Mouse (Mus musculus) c-Kit-positive CD71-positive TER-119-positive erythroid progenitor cells, embryonic 14.5 days (primary cell): Measurements from ENCODE around the gene Zfp609.
A peak's percentile ranks its signal among the peaks of the same experiment; 100 is the strongest.
"Not testable (repeated sequence)": the region's sequence is repeated elsewhere in the genome, so short reads cannot be mapped to it uniquely, and the experiment has no call there.

Experiments used
- DNase-seq: peaks from one replicate; pipeline ENCODE4 v3.0.0-alpha.2; 2013; ENCODE audit warnings: low spot score

Gene Zfp609

DNA sequence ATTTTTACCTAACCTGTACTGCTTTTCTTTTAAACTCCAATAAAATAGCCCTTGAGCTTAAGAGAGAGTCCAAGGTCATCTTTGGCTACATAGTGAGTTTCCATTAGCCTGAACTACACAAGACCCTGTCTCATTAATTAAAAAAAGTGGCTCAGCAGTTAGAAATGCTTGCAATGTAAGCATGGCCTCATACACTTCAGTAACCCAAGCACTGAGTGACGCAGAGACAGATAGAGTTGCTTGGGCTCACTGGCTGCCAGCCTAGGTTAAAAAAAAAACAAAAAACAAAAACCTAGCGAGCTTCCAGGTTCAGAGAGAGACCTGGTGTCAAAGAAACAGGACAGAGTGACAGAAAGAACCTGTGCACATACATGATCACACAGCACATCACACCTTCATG, 14.5 kb downstream of the Zfp609 start:
- DNase-seq = no peak

DNA sequence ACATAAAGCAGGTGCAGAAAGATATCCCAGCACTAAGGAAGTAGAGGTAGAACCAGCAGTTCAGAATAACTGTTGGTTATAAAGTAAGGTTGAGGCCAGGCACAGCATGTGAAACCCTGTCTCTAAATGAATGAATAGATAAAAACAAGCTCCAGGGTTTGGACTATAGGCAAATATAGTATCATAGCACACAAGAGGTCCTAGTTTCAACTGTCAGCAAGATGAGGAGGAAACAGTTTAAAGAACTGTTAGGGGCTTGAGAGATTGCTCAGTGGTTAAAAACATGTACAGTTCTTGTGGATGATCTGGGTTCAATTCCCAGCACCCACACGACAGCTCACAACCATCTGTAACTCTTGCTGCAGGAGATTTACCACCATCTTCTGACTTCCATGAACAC, 15.6 kb downstream of the Zfp609 start:
- DNase-seq = no peak

DNA sequence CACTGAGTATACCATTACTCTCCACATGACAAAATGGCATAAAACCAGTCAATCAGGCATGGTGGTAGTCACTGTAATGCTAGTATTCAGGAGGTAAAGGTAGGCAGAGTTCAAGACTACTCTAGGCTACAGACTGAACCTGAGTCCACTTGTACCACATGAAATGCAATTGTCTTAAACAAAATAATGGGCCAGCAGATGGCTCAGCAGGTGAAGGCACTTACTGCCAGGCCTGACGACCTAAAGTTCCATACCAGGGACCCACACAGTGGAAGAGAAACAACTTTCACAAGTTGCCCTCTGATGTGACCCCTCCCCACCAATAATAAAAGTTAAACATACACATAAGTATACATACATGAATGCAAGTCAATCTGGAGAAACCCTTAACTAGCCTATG, 19.5 kb downstream of the Zfp609 start:
- no peak for DNase-seq

DNA sequence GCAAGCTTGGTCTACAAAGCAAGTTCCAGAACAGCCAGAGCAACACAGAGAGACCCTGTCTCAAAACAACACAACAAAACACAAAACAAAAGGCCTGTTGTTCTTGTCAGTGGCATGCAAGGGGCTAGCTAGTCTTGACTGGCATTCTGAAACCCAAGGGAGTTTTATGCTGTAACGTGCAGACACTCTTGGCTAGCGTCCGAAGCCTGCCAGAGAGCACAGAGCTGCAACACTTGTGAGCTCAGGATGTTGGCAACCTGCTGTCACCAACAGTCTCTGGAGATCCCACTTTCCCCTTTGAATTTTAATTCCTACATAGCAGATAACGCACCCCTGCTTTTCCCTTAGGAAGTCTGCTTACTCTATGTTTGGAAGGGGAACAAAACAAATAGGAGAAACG, 20.1 kb downstream of the Zfp609 start:
- no peak for DNase-seq

DNA sequence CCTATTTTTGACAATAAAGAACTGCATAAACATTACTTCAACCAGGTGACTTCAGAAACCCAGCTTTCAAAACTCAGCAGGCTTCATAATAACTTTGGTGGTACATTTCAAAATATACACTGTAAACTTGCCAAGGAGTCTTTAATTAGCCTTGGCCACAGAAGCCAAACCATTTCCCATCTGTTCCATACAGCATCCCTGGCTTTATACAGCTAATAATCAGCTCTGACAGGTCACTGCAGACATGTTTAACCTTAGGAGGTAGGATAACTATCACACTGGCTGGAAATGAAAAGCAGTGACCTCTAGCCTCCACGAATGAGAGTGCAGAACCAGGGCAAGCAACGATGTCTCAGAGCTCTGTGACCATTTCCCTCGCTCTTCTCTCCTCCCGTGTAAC, 27.6 kb downstream of the Zfp609 start:
- DNase-seq = no peak

DNA sequence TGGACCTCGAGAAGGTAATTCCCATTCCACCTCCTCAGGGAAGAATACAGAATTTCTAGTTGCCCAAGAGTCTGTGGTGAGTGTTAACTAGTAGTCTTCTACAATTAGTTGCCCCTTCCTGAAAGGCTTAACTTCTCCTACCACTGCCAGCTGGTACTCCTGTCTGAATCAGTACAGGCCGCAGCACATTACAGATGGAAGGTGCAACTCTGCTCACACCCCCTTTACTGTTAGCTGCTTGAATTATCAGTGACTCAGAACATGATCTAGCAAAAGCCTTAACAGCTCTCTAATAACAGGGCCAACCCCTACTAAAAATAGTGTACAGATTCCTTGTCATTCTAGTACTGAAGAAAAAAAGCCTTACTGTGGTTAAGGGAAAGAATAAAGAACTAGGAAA, 31.7 kb downstream of the Zfp609 start:
- DNase-seq = no peak

DNA sequence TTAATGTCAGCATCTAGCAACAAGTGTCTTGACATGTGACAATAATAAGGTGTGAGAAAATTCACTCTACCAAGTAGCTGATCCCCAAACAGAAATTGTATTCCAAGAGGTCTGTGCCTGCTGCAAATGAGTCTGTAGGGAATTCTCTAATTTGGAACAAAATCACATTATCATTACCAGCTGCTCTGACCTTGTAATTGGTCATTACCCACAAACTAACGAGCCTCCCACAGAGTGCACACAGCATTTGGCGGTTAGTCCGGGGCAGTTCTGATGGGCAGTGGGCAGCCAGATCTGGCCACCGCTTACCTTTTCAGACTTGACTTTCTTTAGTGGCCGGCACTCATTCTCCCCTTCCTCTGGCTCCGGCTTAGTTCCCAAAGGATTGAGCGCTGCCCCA, 33.1 kb downstream of the Zfp609 start:
- DNase-seq = no peak

DNA sequence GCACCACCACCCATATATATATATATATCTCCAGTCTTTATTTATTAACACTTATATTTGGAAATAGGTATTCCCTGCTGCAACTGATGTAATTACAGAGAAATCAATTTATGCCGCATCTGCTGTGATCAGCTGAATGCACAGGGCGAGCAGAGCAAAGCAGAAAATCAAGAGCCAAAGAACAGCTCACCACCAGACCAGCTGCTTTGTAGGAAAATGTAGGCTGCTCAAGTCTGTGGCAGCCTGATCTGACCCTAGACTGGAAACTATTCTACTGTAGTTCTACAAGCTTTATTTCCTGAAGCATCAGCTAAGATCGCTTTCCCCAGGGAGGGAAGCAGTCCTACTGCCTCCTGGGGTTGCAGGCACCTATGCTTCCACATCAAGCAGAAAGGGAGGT, 33.9 kb downstream of the Zfp609 start:
- DNase-seq = no peak

DNA sequence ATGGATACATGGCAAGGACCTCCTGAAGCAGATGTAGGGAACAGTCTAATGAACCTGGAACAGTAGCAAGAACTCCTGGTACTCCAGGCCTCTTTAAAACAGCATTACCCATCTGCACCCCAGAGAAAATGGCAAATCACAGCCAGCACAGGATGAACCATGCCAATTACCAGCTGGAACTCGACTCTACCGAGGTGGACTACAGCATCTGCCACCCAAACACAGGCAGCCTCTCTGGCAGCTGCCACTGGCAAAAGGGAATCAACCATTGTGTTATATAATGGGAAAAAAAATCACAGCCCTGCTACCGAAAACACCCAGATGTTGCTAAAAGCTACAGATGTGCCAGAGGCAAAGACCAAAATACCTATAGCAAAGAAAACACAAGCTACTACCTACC, 34.3 kb downstream of the Zfp609 start:
- DNase-seq = no peak

DNA sequence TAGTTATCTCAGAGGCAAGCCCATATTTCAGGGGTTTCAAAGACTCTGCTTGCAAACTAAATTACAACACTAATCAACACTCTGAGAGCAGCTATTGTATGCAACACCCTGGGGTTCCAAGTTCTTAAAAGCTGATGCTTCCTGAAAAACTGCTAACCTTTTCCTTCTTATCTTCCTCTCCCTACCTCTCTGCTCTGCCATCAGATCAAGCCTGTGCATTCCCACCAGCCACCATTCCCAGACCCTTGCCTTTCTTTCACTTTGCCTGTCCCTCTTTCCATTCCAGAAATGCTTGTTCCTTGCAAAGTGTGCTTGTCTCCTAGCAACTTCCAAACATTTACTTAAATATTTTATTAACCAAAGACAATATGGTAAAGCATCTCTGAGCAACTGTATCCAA, 35.5 kb downstream of the Zfp609 start:
- DNase-seq = no peak

DNA sequence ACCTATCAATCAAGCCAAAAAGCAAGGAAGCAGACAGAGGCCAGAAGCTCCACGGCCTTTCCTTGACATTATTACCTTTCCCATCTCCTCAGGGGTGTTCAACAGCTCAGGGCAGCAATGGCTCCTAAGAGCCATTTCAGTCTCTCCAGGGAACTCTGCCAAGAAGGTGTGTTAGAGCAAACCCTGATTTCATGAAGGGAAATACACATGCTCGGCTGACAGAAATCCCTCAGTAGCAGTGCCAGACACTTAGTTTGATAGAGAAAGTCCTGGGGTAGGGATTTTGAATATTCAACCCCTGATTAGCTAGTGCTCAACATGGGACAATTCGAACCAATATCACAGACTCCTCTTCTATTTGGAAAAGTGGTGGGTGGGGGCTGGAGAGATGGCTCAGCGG, 36.3 kb downstream of the Zfp609 start:
- DNase-seq = no peak

DNA sequence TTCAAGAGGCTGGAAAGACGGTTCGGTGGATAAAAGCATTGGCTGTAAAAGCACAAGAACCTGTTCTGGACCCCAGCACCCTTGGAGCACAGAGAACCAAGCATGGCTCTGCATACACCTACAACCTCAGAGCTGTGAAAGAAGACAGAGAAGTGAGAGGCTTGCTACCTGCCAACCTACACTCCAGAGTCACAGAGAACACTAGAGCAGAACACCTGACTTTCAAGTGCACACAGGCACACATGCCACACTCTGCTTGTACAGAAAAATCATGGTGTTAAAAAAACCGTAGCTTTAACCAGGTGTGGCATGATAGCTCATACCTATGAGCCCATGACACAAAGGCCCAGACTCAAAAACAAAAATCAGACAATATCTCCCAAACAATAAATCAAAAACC, 37.6 kb downstream of the Zfp609 start:
- no peak for DNase-seq

DNA sequence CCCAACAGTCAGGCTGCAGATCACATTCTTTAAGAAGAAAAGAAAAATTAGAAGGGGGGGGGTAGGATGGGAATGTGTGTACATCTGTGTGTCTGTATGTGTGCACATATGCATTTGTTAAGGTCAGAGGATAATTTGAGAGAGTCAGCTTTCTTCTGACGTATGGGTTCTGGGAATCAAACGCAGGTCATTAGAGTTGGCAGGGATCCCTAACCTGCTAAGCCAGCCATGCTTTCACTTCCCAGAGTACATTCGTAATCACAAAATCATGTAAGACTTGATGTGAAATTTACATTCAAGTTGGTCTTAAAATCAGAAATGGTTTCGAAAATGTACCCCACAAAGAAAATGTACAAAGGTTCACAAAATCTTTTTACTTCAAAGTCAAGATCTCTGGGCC, 38.8 kb downstream of the Zfp609 start:
- no peak for DNase-seq

DNA sequence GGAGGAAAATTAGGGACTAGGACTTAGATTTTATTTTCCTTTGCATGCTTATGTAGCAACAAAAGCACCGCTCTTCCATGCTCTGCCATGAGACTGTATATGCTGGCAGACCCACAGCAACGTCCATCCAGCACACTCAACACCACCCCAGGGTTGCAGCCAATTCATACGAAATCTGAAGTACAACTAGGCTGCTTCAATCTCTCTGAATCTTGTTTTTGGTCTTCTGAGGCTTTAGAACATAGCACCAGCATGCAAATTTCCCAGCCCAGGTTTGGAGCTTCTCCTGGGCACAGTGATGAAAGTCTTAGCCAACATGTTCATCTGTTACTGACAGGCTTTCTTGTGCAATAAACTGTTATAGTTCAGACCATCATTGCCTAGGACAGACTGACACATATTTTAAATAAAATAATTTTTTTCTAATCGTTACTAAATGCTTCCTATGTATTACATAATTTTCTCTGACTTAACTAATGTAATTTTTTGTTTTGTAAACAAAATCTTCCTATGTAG, 39.5 kb downstream of the Zfp609 start:
- DNase-seq = no peak

DNA sequence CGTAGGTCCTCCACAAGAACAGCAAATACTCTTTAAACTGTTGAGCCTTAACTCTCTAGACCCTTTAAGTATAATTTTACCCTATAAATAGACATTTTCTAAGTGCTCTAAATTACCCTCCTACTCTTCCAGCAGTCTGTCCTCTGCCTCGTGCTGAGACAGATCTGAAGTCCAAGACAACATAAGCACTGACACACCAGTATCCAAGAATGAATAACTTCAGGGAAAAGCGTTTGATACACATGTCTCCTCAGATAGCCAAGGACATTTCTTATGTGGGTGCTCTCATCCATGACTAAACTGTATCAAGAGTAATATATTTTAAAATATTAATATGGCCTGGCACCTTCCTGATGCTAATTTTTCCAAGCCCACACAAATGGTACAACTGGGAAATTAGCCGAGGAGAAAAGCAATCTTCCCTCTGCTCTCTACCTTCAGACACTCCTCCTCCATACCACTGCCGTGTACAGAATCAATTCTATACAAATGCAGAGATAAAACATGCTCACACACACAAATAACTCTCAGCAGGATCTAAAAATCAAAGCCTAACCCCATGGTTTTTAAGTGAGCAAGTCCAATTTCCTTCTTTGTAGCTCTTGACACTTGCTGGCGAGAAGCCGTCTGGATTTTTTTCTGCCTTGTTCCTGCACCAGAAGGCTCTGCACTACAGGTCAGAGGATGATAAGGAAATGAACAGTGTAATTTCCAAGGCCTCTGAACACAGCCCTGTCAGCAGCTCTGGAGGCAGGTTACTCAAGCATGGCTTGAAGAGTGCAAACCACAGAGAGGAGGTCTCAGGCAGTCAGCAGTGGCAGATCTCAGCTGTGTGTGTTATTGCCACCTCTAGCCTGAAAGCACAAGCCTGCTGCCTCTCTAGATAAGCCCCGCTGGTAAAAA, 40.2 kb downstream of the Zfp609 start:
- peak; percentile 53 for DNase-seq

DNA sequence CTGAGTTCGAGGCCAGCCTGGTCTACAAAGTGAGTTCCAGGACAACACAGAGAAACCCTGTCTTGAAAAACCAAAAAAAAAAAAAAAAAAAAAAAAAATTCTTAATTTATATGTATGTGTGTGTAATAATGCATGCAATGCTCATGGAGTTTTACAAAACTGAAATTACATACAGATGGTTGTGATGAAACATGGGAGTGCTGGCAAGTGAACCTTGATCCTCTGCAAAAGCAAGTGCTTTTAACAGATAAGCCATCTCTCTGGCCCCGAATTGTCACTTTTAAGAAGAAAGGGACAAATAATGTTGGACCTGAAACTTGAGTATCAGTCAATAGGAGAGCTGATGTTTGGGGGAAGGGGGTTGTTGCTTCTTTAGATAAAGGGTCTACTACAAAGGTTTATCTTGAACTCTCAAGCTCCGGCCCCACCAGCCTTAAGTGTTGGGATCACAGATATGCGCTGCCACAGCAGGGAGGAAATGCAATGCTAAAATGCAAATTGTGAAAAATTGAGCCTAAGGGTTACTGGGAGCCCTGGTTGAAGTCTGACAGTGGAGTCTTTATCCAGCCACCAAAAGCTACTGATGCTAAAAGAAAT, 41.5 kb downstream of the Zfp609 start:
- DNase-seq = peak; percentile 60

DNA sequence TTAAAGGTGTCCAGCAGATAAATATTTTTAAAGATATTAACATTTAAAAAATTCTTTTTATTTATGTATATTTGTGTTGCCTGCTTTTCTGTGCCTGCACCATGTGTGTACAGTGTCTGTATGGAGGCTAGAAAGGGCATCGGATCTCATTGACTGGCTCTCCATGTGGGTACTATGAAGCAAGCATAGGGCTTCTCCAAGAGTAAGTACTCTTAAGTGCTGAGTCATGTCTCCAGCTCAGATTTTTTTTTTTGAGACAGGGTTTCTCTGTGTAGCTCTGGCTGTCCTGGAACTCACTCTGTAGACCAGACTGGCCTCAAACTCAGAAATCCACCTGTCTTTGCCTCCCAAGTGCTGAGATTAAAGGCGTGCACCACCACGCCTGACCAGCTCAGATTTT, 47.7 kb downstream of the Zfp609 start:
- not testable (repeated sequence) for DNase-seq

DNA sequence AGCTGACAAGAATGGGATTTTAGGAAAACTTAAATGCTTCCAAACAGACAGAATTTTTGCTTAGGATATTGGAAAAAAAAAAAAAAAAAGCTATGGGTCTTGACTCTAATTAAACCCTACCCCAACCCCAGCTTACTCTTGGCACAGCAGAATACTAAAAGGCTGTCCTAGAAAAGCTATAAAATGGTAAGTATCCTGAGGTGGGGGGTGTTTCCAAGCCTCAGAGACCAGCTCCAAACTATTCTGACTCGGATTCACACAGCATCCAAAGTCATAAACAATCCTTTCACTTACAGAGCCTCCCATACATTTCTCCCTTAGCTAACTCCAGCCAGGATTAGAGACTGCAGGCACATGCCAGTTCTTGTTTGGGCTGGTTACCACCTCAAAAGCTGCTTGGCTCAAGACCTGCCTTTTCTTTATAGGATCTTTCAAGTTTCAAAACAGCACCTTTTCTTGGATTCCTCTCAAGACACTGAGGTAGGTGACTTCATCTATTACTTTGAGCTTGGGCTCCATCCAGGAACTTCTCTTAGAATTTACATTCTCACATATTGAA, 50.4 kb downstream of the Zfp609 start:
- DNase-seq = no peak

DNA sequence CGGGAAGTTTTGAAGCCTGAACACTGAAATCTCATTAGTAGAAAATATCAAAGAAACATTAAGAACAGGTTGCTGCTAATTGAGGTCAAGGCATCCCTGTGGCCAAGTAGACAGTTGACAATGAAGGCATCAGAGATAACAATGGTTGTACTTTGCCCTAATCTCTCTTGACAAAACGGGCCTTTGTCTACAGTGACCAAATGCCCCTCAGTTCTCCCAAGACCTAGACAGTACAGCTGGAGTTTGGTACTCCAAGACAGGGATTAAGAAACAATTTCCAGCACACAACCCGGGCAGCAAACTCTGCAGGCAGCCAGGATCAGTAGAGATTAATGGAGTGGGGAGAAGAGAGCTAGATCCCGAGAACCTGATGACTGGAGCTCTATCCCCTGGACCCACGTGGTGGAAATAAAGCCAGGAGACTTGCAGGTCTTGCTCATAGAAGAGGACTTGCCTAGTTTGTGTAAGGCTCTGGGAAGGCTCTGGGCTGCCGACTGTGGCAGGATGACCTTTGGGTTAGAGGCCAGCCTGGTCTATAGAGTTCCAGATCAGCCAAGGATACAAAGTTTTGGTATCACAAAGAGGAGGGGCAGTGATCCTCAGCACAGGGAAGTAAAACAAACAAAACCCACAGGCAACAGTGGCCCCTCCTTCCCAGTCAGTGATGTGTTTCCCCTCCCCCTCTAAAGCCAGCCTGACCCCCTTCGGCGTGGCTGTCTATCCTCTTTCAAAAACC, 51.1 kb downstream of the Zfp609 start:
- no peak for DNase-seq

DNA sequence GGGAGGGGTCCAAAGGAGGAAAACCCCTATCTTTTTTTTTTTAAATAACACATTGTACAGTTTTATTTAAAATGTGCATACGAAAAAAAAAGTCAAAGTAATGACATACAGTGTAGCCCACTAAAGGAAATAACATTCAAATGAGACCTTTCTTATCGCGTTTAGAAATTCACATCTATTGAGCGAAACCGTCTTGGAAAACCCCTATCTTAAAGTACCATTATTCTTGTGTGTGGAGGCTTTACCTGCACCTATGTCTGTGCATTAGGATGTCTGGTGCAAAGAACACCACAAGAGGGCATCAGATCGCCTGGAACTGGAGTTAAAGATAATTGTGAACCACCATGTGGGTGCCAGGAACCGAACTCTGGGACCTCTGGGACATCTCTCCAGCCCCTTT, 53.6 kb downstream of the Zfp609 start:
- DNase-seq = no peak

DNA sequence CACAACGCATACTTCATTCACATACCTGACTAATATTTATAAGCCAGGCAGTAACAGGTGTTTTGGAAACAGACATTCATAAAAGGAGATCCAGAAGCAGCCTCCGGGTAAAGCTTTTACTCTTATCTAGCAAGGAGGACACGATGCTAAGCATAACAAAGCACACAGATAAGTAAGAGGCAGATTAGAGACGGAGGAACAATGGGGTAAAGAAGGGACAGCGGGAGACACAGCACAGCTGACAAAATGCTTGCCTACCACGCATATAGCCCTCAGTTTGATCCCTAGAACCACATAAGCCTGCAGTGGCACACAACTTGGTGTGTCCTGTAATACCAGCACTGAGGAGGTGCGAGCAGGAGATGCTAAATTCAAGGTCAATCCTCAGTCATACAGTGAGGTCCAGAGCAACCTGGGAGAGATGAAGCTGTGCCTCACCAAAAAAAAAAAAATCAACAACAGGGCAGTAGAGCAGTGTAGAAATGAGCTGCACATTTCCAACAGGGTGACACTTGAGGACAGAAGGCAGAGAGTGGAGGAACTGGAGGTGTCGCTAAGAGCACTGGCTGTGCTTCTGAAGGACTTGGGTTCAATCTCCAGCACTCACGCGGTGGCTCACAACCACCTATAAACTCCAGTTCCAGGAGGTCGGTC, 56.2 kb downstream of the Zfp609 start:
- DNase-seq = no peak

DNA sequence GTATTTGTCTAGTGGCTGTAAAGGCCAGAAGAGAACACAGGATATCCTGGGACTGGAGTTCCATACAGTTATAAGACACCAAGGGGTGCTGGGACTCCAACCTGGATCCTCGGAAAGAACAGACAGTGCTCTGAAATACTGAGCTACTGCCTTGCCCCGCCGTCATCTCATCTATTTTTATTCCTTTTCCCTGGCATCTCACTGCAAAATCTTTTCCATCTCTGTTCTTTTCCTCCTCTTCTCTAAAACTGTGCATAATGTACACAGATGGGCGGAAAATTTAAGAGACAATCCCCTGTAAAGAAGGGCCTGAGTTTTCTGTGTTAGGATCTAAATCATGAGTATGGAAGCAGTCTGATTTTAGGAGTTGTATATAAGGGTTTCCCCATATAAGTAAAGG, 64.6 kb downstream of the Zfp609 start:
- DNase-seq = no peak
